Mouse (Mus musculus) thymus, postnatal 25 days (tissue): Measurements from ENCODE around the gene Lifr.

Experiments used
- DNase-seq: peaks from one replicate; pipeline ENCODE4 v3.0.0; 2022

Lifr gene

GRCm38 (mm10) chr15:7081795-7082194 lies 8.6 kb upstream of the Lifr start:
- DNase-seq = no peak

- DNase-seq = no peak
Measured at GRCm38 (mm10) chr15:7082901-7083300, 7.5 kb upstream of the Lifr start.

DNA sequence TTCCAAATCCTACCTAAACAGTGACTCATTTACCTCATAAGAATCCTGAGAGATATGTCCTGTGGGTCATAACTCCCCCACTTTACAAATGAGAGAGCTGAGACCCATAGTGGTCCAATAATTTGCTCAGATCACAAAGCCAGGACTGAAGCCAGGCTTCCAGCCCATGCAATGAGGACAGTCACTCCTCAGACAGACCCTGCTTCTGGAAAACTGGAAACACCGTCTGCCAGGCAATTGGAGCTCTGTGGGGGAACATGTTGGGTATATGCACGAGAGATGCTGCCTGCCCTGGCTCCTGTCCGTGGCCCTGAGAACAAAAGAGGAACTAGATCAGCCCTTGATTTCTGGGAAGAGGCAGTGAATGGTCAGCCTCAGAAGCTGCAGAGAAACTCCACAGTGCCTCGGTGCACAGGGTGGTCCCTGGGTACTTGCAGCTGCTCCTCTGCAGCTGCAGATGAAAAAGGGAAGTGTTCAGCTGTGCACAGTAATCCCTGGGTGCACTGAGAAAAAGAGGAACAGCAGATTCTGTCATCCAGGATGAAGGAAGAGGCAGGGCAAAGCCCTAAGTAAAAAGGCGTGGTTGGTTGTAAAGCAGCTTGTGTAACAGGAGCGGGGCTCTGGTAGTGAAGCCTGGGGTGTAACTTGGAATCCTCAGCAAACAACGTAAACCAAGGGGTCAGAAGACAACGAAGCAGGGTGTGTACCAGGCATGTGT lies 5.5 kb upstream of the Lifr start:
- DNase-seq = no peak

DNA sequence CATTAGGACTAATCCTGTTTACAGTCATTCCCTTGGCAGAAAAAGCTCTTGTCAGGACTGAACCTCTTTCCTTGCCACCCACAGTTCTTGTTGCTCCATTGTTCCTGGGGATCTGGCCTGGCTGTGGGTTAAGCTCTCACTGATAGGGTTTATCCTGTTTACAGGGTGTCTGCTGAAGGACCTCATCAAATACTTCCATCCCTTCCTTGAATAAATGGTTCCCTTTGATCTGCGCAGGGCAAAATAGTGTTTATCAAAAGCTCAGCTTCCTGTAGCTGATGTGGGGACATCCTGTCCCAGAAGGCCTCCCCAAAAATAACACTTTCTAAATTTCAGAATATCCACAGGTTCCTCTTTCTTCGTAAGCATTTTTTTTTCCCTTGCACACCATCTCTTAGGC lies 1.7 kb upstream of the Lifr start:
- DNase-seq = no peak

DNA sequence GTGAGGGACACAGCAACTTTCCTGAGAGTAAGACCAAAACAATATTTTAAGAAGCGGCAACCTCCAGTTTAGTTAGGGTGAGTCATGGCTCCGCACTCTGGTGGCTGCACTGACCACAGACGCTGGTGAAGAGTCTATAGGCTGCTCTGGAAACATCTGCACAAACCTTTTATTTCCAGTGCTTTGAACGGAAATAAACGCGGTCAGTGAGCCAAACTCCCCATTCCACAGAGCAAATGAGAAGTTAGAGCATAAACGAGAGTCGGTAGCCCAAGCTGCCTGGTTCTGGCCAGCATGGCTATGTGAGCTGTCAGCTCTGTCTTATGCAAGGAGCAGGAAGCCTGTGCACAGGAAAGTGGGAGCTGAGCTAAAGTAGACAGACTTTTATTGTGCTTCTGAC lies 1.9 kb downstream of the Lifr start:
- no peak for DNase-seq

- DNase-seq = no peak
Measured at GRCm38 (mm10) chr15:7099406-7099805, 9.0 kb downstream of the Lifr start.

- DNase-seq = no peak
Measured at GRCm38 (mm10) chr15:7100226-7100625, 9.8 kb downstream of the Lifr start.

DNA sequence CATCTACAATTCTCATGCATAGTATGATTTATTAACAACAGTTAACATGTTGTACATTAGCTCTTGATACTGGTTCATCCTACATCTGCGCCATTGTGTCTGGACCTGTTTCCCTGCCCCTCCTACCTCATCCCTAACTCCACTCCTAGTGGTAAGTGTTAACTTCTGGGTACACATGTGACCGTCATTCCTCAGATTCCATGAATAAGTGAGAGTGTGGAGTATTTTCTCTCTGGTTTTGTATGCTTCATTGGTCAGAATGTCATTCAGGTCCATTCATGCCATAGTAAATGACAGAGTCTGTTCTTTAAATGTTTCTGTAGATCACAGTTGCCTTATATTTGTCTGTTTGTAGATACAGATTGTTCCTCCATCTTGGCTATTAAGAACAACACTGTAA lies 12.6 kb downstream of the Lifr start:
- DNase-seq = no peak

- no peak for DNase-seq
Measured at GRCm38 (mm10) chr15:7105224-7105623, 14.8 kb downstream of the Lifr start.

- DNase-seq = no peak
Measured at GRCm38 (mm10) chr15:7108160-7108559, 17.7 kb downstream of the Lifr start.

DNA sequence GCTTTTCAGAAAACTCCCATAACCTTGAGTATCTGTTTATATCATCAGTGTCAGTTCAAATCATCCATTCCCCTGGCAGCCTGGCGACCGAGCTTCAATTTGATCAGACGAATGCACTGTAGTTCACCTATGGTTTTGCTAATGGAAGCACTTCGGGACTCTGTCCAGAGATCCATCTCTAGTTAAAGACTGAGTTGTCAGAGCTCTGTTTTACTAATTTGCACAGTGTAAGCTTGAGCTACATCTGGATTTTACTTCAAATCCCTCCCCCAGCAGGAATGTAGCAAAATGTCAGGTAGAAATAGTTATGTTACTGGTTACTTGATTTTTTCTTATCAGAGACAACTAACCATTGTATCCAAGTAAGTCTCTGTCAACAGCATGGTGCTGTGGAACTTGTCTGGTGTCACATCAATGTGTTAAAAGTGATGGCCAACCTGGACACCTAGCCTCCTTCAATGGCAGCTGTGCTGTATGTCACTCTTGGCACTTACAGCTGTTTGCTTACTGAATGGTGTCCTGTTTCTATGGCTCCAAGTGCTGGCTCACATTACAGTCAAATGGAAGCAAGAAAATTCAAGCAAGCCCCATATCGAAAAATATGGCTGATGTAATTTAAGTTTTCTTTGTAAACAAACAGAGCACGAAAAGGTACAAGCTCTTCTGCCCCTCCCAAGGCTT lies 22.0 kb downstream of the Lifr start:
- DNase-seq = no peak

DNA sequence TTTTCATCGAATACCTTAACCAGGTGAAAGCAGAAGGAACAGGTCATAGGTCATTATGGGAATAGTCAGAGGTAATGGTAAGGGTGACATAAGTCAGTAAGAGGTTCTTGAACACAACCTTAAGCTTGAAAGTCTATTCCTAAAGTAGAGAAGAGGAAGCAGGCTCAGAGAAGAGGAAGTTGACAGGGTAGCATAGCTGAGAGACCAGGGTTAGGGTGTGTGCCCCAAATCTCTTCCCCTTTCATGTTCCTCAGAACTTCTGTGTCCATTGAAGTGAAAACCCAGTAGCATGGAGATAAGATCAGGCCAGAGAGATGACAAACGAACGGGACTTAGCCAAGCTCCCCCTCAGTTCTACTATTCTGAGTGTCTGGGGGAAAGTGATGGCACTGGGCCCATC lies 23.5 kb downstream of the Lifr start:
- no peak for DNase-seq

GRCm38 (mm10) chr15:7115326-7116003 lies 25.1 kb downstream of the Lifr start:
- DNase-seq = no peak

DNA sequence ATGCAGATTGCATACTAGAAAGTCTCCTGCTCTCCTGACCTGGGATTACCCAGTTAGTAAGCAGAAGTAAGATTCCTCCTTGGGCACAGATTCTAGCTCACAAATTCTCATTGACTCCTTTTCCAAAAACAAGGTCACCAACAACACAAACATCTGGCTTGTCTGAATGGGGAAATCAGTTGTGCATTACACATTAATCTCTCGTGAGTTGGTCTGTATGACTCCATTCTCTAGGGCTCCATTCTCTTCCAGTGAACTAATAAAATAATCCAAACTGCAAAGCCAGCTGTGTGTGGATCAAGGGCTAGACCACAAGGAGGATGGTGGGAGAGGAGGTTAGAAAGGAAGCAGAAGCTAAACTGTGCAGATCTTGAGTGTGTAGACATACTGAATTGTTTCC lies 25.8 kb downstream of the Lifr start:
- DNase-seq = no peak

DNA sequence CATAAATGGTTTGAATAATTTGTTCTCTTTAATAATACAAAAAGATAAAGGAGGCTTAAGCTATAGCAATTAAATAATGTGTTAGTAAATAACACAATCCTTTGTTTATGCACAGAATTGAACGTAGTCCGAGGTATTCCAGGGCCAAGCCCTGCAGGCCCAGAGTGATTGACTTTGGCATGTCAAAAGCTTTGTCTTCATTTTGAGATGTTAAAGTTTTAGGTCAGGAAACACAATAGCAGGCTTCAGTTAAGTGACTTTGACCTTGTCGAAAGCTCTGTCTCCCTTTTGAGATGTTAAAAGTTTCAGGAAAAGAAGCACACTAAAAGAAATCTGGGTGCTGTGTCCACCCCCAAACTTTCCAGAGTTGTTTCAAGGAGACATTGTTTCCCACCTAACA lies 26.3 kb downstream of the Lifr start:
- DNase-seq = no peak

DNA sequence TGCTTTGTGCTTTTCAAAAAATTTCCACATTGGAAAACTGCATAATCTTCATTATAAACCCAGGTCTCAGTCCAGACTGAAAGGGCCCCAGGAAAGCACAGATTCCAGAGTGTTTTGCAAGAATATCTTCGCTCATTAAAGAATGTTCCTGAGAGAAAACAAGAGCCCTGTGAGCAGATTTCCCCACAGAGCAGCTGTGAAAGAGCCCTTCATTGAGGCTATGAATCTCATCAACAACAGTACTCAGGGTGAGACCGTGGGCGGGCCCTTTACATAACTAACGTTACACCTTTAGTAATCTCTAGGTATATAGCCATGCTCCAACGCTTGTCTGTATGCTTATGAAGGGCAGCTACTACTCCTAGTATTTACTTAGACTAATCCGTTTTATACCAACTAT lies 27.5 kb downstream of the Lifr start:
- no peak for DNase-seq

DNA sequence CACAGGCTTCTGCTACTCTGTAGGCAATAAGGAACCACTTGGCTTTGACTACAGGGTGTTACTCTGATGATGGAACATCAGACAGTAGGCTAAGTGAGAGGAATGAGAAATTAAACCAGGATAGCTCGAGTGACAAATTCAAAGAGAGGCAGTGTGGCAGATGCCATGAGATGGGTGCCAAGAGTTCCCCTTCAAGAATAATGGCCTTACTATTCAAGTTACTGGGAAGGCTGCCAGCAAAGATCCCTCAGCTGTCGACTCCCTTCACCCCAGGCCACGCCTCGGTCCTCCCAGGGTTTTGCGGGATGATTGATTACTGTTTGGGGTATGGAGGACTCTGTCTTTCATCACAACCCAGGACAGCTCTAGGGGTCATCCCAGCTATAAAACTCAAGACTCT lies 28.4 kb downstream of the Lifr start:
- DNase-seq = no peak

- no peak for DNase-seq
Measured at GRCm38 (mm10) chr15:7119930-7120512, 29.6 kb downstream of the Lifr start.

- DNase-seq = no peak
Measured at GRCm38 (mm10) chr15:7123781-7124450, 33.5 kb downstream of the Lifr start.

DNA sequence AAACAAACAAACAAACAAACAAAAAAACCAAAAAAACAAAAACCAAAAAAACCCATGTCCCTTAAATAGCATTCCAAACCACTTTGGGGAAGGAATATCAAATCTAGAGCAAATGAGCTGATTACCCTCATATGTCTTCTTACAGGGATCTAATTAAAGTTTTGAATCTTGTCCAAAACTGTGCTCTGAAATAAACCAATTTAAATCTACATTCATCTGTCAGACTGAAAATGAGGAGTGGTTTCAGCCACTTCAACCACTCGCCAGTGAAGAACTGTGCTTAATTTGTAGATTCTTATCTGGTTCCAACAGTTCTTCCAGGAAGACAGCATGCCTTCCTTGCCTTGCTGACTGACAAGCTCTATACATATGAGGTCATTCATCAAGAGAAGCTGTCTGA lies 35.8 kb downstream of the Lifr start:
- no peak for DNase-seq

GRCm38 (mm10) chr15:7128627-7129126 lies 38.3 kb downstream of the Lifr start:
- DNase-seq = no peak

DNA sequence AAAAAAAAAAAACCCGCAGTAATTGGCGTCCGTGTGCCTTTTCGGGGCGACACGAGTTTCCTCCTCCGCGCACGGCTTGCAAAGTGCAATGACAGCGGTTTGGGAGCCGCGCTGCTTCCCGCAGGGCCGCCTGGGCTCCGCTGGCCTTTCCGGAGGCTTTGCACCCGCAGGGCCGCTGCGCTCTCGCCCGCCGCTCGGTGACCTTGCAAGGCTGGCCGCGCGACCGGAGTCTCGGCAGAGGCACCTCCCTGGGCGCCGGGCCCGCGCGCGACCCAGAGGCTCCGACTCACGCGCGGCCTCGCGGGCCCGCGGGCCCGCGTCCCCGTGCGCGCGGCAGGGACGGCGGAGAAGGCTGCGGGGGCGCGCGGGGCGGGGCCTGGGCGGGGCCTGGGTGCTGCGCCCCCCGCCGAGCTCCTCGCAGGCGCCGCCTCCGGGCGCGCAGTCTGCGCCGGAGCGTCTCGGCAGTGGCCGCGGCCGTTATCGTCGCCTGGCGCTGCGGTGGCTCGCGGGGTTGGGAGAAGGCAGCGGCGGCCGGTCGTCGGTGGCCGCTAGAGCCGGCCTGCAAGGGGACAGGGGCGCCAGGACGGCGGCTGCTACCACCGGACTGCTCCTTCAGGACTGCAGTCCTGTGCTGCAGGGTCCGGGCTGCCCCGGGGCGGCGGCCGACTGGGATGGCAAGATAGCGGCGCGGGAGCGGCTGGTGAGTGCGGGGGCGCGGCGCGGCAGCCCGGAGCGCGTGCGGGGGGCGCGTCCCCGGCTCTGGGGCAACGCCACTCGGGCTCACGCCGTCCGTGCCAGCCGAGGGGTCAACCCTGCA lies 38.9 kb downstream of the Lifr start:
- peak; percentile 53 for DNase-seq
